Mouse (Mus musculus) stomach, postnatal 0 days (tissue): ENCODE measurements around the gene Creb5.

ENCODE experiments used
- CTCF ChIP-seq: IDR thresholded peaks from 2 replicates; pipeline ENCODE4 v1.5.1; 2016; ENCODE audit warnings: antibody characterized with exemption, low read depth, mild to moderate bottlenecking, moderate library complexity
- EP300 ChIP-seq: optimal IDR thresholded peaks from 2 replicates; pipeline ENCODE3; 2016; ENCODE audit warnings: antibody characterized with exemption

GRCm38 (mm10) chr6:53308684-53309083, 21.6 kb downstream of the Creb5 start:
- TF ChIP-seq EP300 = no peak
- no peak for TF ChIP-seq CTCF
